Mouse (Mus musculus) bone marrow, adult 2 months (tissue): Measurements from ENCODE around the gene Dock2.

Experiments used
- CTCF ChIP-seq: fragments of 200-500 bp; IDR thresholded peaks from 2 replicates; pipeline ENCODE4 v1.5.1; 2011; ENCODE audit warnings: low read length, control low read depth; ENCODE audit not compliant: control insufficient read depth, insufficient read depth
- POLR2A ChIP-seq: fragments of 200-500 bp; IDR thresholded peaks from 2 replicates; pipeline ENCODE4 v1.6.1; 2011; ENCODE audit warnings: low read depth, mild to moderate bottlenecking, control low read depth, low read length, borderline replicate concordance; ENCODE audit not compliant: control insufficient read depth

DNA sequence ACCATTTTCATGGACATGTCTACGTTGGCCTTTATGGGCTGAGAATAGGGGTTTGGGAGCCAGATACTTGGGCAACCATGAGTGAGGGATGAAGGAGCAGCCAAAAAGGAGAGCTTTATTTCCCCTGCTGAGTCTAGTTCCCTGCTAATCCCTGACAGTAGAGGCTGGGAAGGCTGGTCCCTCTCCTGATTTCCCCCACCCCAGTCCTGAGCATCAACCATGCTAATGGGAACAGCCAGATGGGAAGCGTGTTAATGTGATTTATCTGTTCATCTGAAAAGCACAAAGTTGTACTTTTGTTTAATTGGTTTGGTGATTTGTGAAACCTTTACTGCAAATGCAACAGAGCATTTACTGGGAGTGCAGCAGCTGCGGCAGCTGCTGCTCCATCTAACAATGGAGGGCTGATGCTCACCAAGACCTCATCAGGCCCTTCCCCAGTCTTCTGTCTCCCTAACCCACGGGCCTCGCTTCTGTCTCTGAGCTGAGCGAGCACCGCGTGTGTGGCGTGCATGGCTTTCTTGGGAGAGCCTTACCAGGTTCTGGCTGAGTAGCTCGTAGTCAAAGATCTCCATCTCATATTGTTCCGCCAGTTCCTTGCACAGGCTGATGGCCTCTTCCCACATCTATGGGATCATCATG lies 526.0 kb downstream of the Dock2 start:
- TF ChIP-seq CTCF (no peak), POLR2A (no peak)
